Mouse (Mus musculus): ENCODE data around the gene Apoc2.
A peak's percentile ranks its signal among the peaks of the same experiment; 100 is the strongest.

The Apoc2 gene

GRCm38 (mm10) chr7:19677872-19678271 lies at the start of gene Apoc2:
Apoc2 (minus strand) TSS chr7:19677941.
- DNase-seq, result no peak

GRCm38 (mm10) chr7:19726541-19726940 lies 48.8 kb upstream of the Apoc2 start:
- DNase-seq, result no peak

GRCm38 (mm10) chr7:19724167-19724566 lies 46.4 kb upstream of the Apoc2 start:
- no peak for DNase-seq

DNA sequence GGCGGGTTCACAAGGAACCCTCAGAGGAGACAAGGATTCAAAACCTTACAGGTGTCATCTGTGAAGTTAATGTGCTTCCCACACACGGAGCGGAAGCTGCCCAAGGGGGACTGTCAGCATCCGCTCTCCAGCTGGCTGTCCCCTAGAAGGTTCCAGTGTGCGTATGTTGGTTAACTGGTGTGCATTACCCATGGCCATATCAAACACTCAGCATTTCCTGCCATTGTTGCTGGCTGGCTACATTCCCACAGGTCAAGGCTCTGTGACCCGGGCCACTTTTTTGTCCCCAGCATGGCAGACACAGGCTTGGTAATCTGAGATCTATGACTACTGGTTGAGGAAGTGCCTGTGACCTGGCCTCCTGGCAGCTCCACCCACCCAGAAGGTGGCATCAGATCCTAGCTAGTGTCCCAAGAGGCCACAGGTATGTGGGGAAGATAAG lies 45.0 kb upstream of the Apoc2 start:
- no peak for DNase-seq

DNA sequence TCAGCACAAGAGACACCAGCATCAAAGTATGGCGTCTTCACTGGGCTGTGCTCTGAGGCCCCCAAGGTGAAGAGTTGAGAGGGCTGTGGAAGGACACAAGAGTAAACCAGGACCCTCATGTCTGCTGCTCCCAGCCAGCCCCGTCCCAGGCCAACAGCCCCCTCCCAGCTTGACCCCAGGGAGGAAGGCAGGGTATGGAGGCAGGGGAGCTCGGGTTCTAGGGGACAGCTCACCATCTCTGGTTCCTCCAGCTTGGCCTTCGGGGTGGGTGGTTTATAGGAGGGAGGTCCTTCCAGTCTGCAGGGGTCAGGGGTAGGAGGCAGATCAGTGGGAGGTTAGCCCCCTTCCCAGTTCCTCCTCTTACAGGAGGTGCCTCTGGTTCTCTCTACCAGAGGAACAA lies 41.5 kb upstream of the Apoc2 start:
- DNase-seq, result no peak

DNA sequence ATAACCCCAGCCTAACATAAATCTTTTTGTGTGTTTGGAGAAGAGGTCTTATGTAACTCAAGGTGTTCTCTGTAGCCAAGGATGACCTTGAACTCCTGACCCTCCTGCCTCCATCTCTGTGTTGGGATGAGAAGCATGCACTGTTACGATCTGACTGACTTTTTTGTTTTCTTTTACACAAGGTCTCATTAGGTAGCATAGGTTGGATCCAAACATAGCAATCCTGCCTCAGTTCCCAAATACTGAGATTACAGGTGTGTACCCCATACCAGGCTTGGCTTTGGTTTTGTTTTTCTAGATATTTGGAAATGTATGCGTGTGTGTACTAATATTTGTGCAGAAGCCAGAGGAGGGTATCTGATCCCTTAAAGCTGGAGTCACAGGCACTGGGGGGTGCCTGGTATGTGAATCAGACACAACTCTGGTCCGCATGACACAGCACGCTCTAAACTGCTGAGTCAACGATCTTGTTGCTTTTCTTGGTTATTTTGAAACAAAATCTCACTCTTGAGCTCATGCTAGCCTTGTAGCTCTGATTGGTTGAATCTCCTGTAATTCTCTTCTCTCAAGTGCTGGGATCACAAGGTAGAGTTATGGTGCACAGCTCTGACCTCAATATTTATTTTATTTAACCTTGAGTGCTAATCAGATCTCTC lies 40.7 kb upstream of the Apoc2 start:
- no peak for DNase-seq

GRCm38 (mm10) chr7:19717346-19717745 lies 39.6 kb upstream of the Apoc2 start:
- no peak for DNase-seq

DNA sequence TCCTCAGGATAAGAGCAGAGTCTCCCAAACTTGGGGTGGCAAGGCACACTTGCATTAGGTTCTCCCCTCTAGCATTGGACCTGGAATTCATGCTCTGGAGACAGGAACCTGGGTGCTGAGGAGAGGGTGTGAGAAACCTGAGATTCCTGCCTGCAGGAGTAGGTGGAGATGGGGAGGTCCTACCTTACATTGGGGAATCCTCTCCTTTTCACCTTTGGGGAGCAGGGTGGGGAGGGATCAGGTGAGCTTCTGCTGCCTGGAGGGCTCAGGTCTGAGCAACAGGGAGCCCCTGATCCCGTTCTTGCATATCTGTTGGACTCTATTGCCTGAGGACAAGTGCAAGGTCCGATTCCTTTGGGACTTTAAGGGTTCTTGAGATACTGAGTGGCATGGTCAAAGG lies 39.1 kb upstream of the Apoc2 start:
- DNase-seq, result no peak

GRCm38 (mm10) chr7:19716055-19716682 lies 38.4 kb upstream of the Apoc2 start:
- no peak for DNase-seq

GRCm38 (mm10) chr7:19715239-19716054 lies 37.7 kb upstream of the Apoc2 start, which contains the start of gene Tomm40:
Tomm40 (minus strand) TSS chr7:19715438.
- peak; percentile 98 for DNase-seq

GRCm38 (mm10) chr7:19714836-19715235 lies 37.1 kb upstream of the Apoc2 start:
- DNase-seq, result peak in 1 of 2 experiments; percentile 28

GRCm38 (mm10) chr7:19713598-19713997 lies 35.9 kb upstream of the Apoc2 start:
- DNase-seq, result no peak

DNA sequence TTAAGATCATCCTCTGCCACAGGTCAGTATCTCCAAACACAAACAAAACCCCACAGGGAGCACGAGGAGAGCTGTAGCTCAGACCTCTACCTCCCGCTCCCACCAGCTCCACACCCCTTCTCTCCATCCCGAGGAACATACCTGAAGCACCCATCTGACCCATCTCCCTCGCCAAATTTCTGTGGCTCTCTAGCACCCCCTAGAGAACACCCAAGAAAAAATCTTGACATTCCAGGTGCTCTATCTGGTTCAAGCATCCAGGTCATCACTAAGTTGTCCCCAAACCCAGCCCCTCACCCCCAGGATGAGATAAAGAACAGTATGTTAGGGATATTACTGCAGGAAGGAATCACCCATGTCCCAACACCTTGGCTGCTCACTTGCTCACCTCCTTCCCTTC lies 35.5 kb upstream of the Apoc2 start:
- DNase-seq, result peak; percentile 38 to 44

DNA sequence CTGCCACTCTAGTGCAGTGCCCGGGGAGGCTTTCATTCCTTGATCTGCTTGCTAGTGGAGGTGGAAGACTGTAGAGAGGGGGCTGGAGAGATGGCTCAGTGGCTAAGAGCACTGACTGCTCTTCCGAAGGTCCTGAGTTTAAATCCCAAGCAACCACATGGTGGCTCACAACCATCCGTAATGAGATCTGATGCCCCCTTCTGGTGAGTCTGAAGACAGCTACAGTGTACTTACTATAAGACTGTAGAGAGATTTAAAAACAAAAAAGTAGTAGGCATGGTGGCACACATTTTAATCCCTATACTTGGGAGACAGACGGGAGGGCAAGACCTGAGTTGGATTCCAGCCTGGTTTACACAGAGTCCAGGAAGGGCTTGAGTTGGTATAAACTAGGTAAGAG lies 34.7 kb upstream of the Apoc2 start:
- no peak for DNase-seq

GRCm38 (mm10) chr7:19710650-19711049 lies 32.9 kb upstream of the Apoc2 start:
- no peak for DNase-seq

DNA sequence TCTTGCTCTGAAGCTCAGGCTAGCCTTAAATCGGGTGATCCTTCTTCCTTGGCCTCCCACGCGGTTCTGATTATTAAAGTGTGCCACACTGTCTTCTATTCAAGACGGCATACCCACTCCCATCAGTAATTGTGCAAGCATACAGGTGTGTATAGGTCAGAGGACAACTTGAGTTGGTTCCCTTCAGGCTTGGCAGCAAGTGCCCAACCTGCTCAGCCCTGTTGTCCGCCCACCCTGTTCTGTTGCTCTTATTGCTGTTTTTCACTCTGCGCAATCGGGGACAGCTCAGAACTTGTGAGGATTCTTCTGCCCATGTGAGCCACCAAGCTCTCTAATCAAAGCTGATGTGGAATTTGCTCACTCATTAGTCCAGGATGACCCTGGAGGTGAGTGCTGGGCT lies 27.5 kb upstream of the Apoc2 start:
- no peak for DNase-seq

DNA sequence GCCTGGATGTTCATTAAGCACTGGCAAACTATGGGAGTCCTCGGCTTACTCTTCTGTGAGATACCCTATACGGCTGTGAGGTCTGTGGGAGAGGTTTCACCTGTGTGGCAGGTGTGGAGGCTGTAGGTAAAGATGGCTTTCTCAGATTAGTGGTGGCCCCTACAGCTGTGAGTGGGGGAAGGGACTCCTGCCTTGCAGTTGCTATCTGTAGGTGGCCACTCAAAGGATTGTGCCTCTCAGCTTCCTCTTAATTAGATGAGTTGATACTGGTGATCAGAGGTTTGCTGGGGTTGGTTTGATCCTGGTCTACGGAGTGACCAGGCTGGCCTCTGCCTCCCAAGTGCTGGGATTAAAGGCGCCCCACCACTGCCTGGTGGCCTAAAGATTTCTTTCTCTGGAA lies 26.7 kb upstream of the Apoc2 start:
- no peak for DNase-seq

GRCm38 (mm10) chr7:19702859-19703555 lies 25.3 kb upstream of the Apoc2 start:
- no peak for DNase-seq

- peak; percentile 44 to 52 for DNase-seq
Observed at GRCm38 (mm10) chr7:19701069-19701761, 23.5 kb upstream of the Apoc2 start.

DNA sequence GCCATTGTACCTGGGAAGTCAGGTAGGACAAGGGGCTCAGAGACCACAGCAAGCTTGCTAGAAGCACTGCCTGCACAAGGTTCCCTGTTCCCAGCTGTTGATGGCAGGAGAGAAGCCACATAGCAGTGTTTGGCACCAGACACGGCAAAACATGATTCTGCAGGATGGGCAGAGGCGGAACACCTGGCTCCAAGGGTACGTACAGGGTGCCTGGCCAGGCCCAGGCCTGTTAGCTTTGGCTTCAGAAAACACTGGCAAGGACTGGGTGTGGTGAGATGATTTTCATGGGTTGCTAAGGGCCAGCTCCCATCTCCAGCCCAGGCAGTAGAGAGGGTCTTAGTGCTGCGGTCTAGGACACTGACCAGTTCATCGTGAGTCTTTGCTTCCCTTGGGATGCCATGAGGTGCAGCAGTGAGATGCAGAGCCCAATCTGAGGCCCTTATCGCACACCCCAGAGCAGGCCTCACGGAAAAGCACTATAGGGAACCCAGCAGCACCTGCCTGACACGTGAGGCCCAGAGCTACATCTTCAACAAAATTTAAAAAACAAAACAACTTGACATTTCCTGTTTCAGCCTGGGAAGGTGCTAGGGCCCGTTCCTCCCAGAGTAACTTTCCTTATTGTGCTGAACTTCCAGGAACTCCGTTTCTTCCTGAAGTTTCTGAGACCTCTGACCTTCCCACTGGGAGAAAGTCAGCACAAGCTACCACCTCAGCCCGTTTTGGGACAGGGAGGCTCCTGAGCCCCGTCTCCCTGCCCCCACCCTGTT lies 22.7 kb upstream of the Apoc2 start:
- no peak for DNase-seq

- DNase-seq, result no peak
Observed at GRCm38 (mm10) chr7:19699827-19700148, 22.0 kb upstream of the Apoc2 start.
